Mouse (Mus musculus) megakaryocyte-erythroid progenitor cell, adult 5 weeks (primary cell): ENCODE results near the gene Rs1. TPM values are rescaled to one million over a fixed set of nuclear protein-coding genes. Genes with fewer than 3 reads are reported as not detected.

Source experiments
- polyA plus RNA-seq: library from polyadenylated mRNA; stranded (reverse); fragments of >175 nt; gene quantifications from 2 replicates; pipeline ENCODE4 v1.2.3, GENCODE M21; 2012

The Rs1 gene
- polyA plus RNA-seq: 0.01 TPM in 1 of 2 replicates, not detected in the other

GRCm38 (mm10) chrX:160767713-160768112, at the start of gene Rs1:
TSS of gene Rs1 (plus strand) at chrX:160768013.

DNA sequence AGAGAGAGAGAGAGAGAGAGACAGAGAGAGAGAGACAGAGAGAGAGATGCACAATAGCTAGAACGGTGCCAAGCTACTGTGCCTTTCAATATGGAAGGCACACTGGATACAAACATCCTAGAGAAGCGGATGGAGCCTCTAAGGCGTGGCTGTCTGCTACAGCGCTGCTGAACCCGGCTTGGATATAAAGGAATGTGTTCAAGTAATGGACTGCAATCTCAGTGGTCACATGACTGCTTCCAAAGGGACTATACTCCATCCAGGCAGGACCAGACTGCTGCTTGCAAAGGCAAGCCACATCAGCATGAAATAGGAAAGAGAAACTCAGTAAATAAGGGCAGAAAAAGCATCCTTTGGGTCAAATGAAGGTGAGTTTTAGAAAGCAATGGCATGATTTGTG, 32.2 kb upstream of the Rs1 start, which contains the start of gene Ppef1:
Ppef1 (minus strand) TSS at position 116 of the 400 bp plus-strand sequence.

Other genes with a start within 250 kb of the Rs1 start
- gene Ppef1, start 32.2 kb upstream of the Rs1 start, polyA plus RNA-seq: not detected in 2 replicates
- gene Gja6, start 139.0 kb downstream of the Rs1 start, polyA plus RNA-seq: not detected in 2 replicates
- gene Cdkl5, start 226.7 kb downstream of the Rs1 start, polyA plus RNA-seq: 0.12 and 0.23 TPM in 2 replicates